Mouse (Mus musculus): ENCODE results near the gene Chst11.

DNA sequence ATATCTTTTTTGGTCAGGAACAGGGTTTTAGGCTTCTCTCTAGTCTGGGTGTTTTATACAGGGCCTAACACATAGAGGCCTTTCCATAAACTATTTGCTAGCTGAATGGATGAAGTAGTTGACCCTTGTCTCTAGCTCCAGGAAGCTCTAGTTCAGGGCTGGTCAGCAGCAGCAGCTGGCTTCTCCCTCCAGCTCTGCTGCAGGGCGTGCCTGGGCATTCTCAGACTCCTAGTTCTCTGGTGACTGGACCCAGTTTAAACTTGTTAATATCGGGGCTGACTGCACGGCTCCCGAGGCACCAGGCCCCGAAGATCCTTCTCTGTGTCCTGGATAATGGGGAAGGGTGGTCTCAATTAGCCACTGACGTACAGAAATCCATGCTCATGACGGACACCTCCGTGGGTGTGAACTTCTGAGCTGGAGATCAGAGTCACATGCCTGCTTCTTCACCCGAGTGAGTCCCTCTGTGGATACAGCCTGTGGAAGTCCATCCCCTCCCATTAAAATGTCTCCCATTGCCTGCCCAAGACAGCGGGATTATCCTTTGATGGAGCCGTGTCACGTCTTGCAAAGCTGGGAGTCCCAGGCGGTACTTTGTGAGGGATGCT, 4.2 kb downstream of the Chst11 start:
- TF ChIP-seq FLI1 (IDR thresholded peaks at IDR 0.05; ENCODE audit: low read length) (no peak), GATA1 (IDR thresholded peaks at IDR 0.05; ENCODE audit: borderline replicate concordance, low read length) (no peak)

Data from megakaryocyte, embryonic 14.5 days (primary cell).